Mouse (Mus musculus): ENCODE measurements around the gene Pigg.

The Pigg gene

GRCm38 (mm10) chr5:108359491-108359890, 47.1 kb downstream of the Pigg start:
- DNase-seq = no peak

DNA sequence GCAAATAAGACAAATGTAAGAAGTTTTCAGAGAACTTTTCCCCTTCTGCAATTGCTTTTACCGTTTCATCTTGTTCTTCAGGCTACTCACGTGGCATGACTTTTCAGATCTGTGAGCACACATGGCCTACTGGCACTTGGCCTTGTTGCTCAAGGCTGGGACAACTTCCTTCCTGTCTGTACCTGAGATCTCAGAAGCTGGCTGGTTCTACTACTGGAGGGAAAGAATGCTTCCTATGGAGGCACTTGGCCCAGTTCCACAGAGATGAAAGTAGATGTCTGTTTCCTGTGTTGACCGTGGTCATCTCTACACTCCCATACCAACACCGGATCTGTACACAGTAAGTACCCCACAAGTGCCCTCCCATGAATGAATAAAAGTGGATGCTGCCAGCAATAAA, 47.8 kb downstream of the Pigg start:
- DNase-seq = no peak

DNA sequence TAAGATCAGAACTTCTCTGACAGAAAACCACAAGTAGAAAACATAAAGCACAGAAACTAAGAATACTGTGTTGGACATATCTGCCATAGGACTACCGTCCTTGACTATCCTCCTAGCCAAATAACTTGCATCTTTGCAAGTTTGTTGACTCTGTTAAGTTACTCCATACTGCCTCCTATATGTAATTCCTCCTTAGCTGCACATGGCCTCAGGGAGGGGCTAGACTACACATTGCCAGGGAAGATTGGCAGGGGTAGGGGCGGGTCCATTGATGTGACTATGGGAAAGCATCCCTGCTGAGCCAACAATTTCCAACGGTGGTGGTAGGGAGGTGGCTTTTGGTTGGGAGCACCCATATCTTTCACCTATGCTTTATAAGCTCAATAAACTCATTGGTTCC, 49.9 kb downstream of the Pigg start:
- DNase-seq = no peak

DNA sequence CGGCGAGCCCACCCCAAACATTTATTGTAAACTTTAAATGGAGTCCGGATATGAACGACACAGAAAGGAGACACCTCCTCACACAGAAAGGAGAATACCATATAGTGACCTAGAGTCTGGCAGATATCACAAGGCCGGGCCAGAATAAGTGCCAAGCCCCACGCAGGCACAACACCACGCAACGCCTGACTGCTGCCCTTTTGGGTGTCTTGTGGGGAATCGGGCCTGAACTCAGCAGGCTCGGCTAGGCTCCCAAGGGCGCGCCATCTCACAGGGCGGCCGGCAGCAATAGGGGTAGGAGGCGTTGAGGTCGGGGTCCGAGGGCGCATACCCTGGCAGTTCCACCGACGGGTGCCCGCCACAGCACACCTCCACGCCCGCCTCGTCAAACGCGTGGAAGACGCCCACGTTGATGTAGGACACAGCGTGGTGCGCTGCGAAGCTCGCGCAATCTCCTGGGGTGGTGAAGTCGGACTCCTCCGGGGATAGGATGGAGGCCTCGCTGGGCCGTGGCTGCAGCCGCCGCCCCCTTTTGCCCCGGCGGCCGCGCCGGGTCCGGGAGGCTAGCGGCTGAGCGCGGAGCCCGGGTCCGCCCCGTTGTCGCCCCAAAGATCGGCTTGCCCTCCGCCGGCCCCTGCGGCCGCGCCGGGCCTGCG, 54.0 kb downstream of the Pigg start:
- DNase-seq = peak; percentile 15

DNA sequence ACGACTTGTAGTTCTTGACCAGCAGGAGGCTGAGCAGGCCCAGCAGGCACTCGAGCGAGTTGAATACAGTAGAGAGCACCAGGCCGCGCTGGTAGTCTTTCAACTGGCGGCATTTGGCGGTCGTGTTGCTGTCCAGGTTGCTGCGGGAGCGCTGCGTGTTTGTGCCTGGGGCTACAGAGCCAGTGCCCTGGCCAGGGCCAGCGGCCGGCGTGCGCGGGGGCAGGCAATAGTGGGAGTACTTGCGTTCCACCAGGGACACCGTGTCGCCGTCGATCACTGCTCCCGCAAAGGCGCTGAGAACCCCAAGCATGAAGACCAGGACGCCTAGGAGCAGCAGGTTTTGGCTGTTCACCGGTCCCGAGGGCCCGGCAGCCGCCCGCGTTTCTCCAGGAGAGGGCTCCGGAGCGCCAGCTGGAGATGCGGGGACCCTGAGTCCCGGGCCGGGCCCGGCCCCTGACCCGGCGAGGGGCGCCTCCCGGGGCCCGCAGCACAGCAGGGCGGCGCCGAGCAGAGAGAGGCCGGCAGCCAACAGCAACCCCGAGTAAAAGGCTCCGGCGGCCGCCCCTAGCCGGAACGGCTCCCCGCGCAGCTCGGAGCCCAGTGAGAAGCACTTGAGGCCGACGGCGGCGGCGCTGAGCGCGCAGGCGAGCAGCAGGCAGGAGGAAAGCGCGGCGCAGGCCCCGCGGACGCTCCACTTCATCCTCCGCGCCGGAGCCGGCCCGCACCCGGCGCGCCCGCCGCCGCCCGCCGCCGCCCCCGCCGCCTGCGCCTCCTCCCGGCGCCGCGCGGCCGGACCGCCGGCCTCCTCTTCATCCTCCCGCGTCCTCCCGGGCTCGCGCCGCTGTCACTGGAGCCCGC, 54.8 kb downstream of the Pigg start:
- peak; percentile 48 for DNase-seq

- peak; percentile 11 for DNase-seq
Observed at GRCm38 (mm10) chr5:108367871-108368332, 55.5 kb downstream of the Pigg start, which contains the start of gene Gm42517. Gm42517 (minus strand) TSS chr5:108367922.

DNA sequence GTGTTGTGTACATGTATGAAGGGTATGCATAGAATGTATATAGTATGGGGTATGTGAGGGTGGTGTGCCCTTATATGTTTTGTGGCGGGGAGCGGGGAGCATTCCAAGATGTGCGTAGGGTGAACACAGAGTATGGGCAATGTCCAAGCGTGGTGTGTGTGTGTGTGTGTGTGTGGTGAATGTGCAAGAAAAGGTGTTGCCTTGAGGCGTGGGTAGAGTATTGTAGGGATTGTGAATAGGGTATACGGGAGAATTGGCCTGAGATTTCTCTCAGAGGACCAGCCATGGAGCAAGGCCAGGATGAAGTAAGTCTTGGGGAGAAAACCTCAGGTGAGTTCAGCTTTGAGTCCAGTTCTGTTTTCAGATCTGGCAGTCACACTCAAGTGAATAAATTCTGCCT, 56.0 kb downstream of the Pigg start:
- no peak for DNase-seq

GRCm38 (mm10) chr5:108368851-108369621, 56.6 kb downstream of the Pigg start:
- peak; percentile 30 for DNase-seq

DNA sequence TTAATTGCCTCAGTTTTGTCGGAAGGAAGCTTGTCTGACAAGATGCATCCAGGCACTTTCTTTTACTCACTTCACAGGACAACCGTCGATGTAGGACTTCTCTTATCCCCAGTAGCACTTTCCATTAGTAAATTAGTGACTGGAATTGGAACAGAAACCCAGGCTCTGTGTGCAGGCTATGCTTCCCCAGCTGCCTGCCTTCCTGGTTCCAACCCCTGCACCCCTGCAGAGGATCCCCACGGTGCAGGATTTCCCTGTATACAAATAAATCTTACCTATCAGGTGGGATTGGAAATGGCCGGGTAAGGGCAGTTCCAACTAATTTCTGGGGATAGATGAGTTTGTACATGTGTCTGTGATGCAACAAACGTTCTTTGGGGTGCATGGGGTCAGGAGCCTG, 57.6 kb downstream of the Pigg start:
- no peak for DNase-seq

GRCm38 (mm10) chr5:108374079-108374478, 61.7 kb downstream of the Pigg start:
- DNase-seq = no peak

DNA sequence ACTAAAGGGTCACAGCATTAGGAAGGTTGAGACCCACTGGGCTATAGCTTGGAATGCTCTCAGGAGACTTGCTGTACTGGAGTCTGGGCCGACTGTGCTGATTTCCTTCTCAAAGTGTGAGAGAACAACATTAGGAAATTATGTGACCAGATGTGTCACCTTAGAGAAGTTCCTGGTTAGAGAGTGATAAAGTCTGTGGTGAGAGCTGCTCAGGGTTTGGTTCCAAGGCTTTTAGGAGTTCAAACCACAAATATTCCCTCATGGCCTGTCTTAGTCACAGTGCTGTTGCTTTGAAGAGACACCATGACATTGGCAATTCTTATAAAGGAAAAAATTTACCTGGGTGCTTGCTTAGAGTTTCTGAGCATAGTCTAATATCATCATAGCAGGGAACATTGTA, 63.6 kb downstream of the Pigg start:
- no peak for DNase-seq

- no peak for DNase-seq
Observed at GRCm38 (mm10) chr5:108378346-108378745, 65.9 kb downstream of the Pigg start.

- no peak for DNase-seq
Observed at GRCm38 (mm10) chr5:108385632-108386031, 73.2 kb downstream of the Pigg start.

- DNase-seq = no peak
Observed at GRCm38 (mm10) chr5:108386449-108386848, 74.0 kb downstream of the Pigg start.

DNA sequence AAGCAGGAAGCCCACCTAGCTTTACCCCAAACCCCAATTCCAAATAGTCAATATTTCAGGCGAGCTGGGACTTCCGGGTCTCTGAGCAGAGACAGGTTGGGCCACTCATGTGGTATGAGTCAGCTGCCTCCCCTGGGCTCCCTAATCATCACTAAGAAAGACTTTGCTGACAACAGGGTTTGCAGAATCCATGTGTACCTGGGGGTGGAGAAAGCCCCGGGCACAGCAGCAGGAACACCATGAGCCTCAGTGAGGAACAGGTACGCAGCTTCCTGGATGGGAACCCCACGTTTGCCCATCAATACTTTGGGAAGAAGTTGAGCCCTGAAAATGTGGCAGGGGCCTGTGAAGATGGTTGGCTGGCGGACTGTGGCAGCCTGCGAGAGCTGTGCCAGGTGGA, 75.8 kb downstream of the Pigg start, which contains the start of gene Pde6b:
TSS of gene Pde6b (plus strand) at position 191 of the 400 bp plus-strand sequence.
- no peak for DNase-seq

- DNase-seq = no peak
Observed at GRCm38 (mm10) chr5:108389744-108390143, 77.3 kb downstream of the Pigg start.
